Mouse (Mus musculus) macrophage (primary cell): ENCODE data around the gene Usp40. TPM values are rescaled to one million over a fixed set of nuclear protein-coding genes. Genes with fewer than 3 reads are reported as not detected.

Source experiments
- polyA plus RNA-seq: library from polyadenylated mRNA; stranded (reverse); fragments of 250-400 nt; gene quantifications from 3 replicates; pipeline ENCODE4 v1.2.4, GENCODE M21; 2018; ENCODE audit warnings: inconsistent platforms

Usp40 gene
- polyA plus RNA-seq, 1 experiment from 2014 or later: 11.4 TPM

Other genes starting within 250 kb of the Usp40 start
- gene Sag, start 204.9 kb downstream of the Usp40 start, polyA plus RNA-seq: 0.50 to 0.83 TPM (median 0.62 TPM) in 3 replicates
- 33.2 to 62.9 TPM (median 58.3 TPM) in 3 replicates for gene Dgkd, start 155.3 kb downstream of the Usp40 start, polyA plus RNA-seq
- gene Ugt1a10, start 46.8 kb upstream of the Usp40 start, polyA plus RNA-seq: not detected in 3 replicates
- 0.10 TPM in 1 of 3 replicates, not detected in the others for gene Ugt1a9, start 62.2 kb upstream of the Usp40 start, polyA plus RNA-seq
- not detected in 3 replicates for gene Ugt1a8, start 79.3 kb upstream of the Usp40 start, polyA plus RNA-seq
- 92.6 to 134 TPM (median 101 TPM) in 3 replicates for gene Ugt1a7c, start 86.5 kb upstream of the Usp40 start, polyA plus RNA-seq
- 0.21 to 0.37 TPM (median 0.30 TPM) in 3 replicates for gene Ugt1a6b, start 94.7 kb upstream of the Usp40 start, polyA plus RNA-seq
- 2.5 to 7.5 TPM (median 3.9 TPM) in 3 replicates for gene Ugt1a6a, start 126.3 kb upstream of the Usp40 start, polyA plus RNA-seq
- not detected in 3 replicates for gene Ugt1a5, start 157.5 kb upstream of the Usp40 start, polyA plus RNA-seq
- gene Ugt1a2, start 192.1 kb upstream of the Usp40 start, polyA plus RNA-seq: 0.14 TPM in 1 of 3 replicates, not detected in the others
- not detected in 3 replicates for gene Dnajb3, start 197.2 kb upstream of the Usp40 start, polyA plus RNA-seq
- 0.32 TPM in 1 of 3 replicates, not detected in the others for gene Ugt1a1, start 203.4 kb upstream of the Usp40 start, polyA plus RNA-seq
- 0.04 to 0.31 TPM (median 0.22 TPM) in 3 replicates for gene Mroh2a, start 218.4 kb upstream of the Usp40 start, polyA plus RNA-seq